11 mouse cellular contexts compared by ENCODE assay signal in the genomic region with DNA sequence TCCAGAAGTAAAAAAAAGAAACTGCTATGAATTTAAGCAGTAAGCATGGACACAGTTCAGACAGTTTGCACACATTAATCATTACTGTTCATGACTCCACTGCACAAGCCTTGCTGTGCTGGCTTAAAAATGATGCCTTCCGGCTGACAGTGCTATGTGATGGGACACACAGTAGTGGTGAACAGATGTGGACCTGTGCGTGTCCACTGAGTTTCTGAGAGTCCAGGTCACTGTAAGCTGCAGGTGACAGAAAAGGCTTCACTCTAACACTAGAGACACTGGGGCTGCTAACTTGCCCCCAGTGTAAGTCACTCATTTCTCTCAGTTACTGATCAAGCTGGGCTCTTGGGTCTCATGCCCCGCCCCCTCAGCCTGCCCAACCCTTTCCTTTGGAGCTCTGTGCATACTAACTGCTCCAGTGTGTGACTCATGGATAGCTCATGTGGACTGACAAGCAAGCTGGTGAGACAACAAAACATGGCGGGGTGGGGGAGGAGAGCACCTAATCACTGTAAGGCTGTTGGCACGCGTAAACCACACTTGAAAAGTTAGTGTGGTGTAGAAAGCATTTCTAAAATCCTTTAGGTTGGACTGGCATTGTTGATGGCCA. TPM values are rescaled to one million over a fixed set of nuclear protein-coding genes. Genes with fewer than 3 reads are reported as not detected.
DNase-seq lines count a peak whose midpoint lies in the region; TF ChIP-seq lines count a peak whose summit lies in the region.
"Had no signal": no experiment of that assay in that cellular context is flagged by ENCODE, and none has a peak within 500 bp of the region (broad histone marks: within the 10 kb centered on the region; RNA-seq: fewer than 3 reads in every experiment).

No protein-coding gene starts in this region.

- H3K27me3 ChIP-seq in C2C12 (ENCODE audit: control insufficient read depth, insufficient read depth, insufficient read length), result no peaks in the 10 kb centered on the region
- H3K27me3 ChIP-seq: forebrain, embryonic 15.5 days; liver, embryonic 13.5 days had no signal

- no peak overlapping the region for H3ac ChIP-seq in C2C12 (ENCODE audit: control insufficient read depth, insufficient read length, low read depth)

- no peak for TF ChIP-seq CTCF in C2C12 (IDR thresholded peaks at IDR 0.05; ENCODE audit: control insufficient read depth, insufficient read depth, insufficient read length)

- no peaks in the 10 kb centered on the region for H3K79me3 ChIP-seq in C2C12 (ENCODE audit: low read depth)

- no peaks in the 10 kb centered on the region for H3K36me3 ChIP-seq in C2C12 (ENCODE audit: control insufficient read depth, insufficient read depth)
- H3K36me3 ChIP-seq: forebrain, embryonic 15.5 days; liver, embryonic 13.5 days had no signal

- peak; percentile 9 for DNase-seq in layer of hippocampus, adult 11-12 months (ENCODE audit: low spot score)
- DNase-seq in layer of hippocampus, adult 9-10 months (ENCODE audit: low spot score), result no peak
- DNase-seq in brain, adult 2 months (ENCODE audit: low read depth, low spot score), result peak; percentile 83
- DNase-seq in liver, result peak; percentile 8
- no peak for DNase-seq in cerebellum, adult 11 months
- DNase-seq in cerebellum, adult 9-10 months, result no peak
- no peak for DNase-seq in cerebellum, postnatal 10 days
- DNase-seq: cerebellum, adult 2 months; liver, embryonic 13.5 days had no signal

- H3K79me2 ChIP-seq in C2C12 (ENCODE audit: control insufficient read depth, insufficient read depth), result no peaks in the 10 kb centered on the region

- no peak overlapping the region for H3K4me3 ChIP-seq in C2C12 (ENCODE audit: insufficient read depth, poor library complexity, severe bottlenecking)
- H3K4me3 ChIP-seq: forebrain, embryonic 15.5 days; liver, embryonic 13.5 days had no signal

TF ChIP-seq in C2C12, 6 proteins besides CTCF, POLR2A, EP300 and RAD21:
- TF ChIP-seq MAX (IDR thresholded peaks at IDR 0.05), result peak; percentile 91
- TF ChIP-seq MYOG (IDR thresholded peaks at IDR 0.05; ENCODE audit: control insufficient read depth, extremely low read depth, insufficient read length), result no peak
- no peak for TF ChIP-seq CEBPB (IDR thresholded peaks at IDR 0.05; ENCODE audit: low read depth)
- TF ChIP-seq USF1 (IDR thresholded peaks at IDR 0.05; ENCODE audit: low read depth), result no peak
- TF ChIP-seq FOSL1 (IDR thresholded peaks at IDR 0.05; ENCODE audit: insufficient read depth, low read length, poor library complexity, severe bottlenecking), result peak; percentile 79
- TF ChIP-seq MYOD1 (IDR thresholded peaks at IDR 0.05; ENCODE audit: control insufficient read depth, insufficient read length, low read depth), result no peak

RNA-seq across cellular contexts. Expression of gene Panx1, which starts 23.5 kb away (rescaled TPM):
- polyA plus RNA-seq in C2C12 (2012; fragmentation: generic; extraction: Trizol), result 42.8 TPM

RNA-seq across cellular contexts. Expression of gene Hephl1, which starts 43.1 kb away (rescaled TPM):
- polyA plus RNA-seq in C2C12 (2012; fragmentation: generic; extraction: Trizol), result 0.08 TPM
- polyA plus RNA-seq: cerebellum, adult 2 months; forebrain, embryonic 15.5 days; liver, embryonic 13.5 days had no signal

Comparison
In these comparisons a context has a peak if more than half of its experiments do, and no peak if none do; other contexts are left out.
1. DNase-seq: peak in layer of hippocampus, adult 11-12 months (single experiment), brain, adult 2 months (single experiment) and liver (single experiment); none in layer of hippocampus, adult 9-10 months (single experiment), cerebellum, adult 11 months (single experiment), cerebellum, adult 9-10 months (single experiment) and cerebellum, postnatal 10 days (0 of 2).